Mouse (Mus musculus): ENCODE results near the gene Pde4b. TPM values are rescaled to one million over a fixed set of nuclear protein-coding genes. Genes with fewer than 3 reads are reported as not detected.

Pde4b gene
- polyA plus RNA-seq, 1 experiment: 2.7 TPM

- no peak overlapping the region for H3K4me3 ChIP-seq (ENCODE audit: insufficient read depth, poor library complexity, severe bottlenecking)
- H3K79me3 ChIP-seq (ENCODE audit: low read depth): no peaks in the 10 kb centered on the region
- TF ChIP-seq MYOG (IDR thresholded peaks at IDR 0.05; ENCODE audit: control insufficient read depth, extremely low read depth, insufficient read length) (no peak), MYOD1 (IDR thresholded peaks at IDR 0.05; ENCODE audit: control insufficient read depth, insufficient read length, low read depth) (no peak), FOSL1 (IDR thresholded peaks at IDR 0.05; ENCODE audit: insufficient read depth, low read length, poor library complexity, severe bottlenecking) (no peak), USF1 (IDR thresholded peaks at IDR 0.05; ENCODE audit: low read depth) (no peak), CEBPB (IDR thresholded peaks at IDR 0.05; ENCODE audit: low read depth) (no peak), CTCF (IDR thresholded peaks at IDR 0.05; ENCODE audit: control insufficient read depth, insufficient read depth, insufficient read length) (no peak), MAX (IDR thresholded peaks at IDR 0.05) (no peak)
- H3K79me2 ChIP-seq (ENCODE audit: control insufficient read depth, insufficient read depth): no peaks in the 10 kb centered on the region
- H3ac ChIP-seq (ENCODE audit: control insufficient read depth, insufficient read length, low read depth): no peak overlapping the region
- H3K27me3 ChIP-seq (ENCODE audit: control insufficient read depth, insufficient read depth, insufficient read length): no peaks in the 10 kb centered on the region
- no peaks in the 10 kb centered on the region for H3K36me3 ChIP-seq (ENCODE audit: control insufficient read depth, insufficient read depth)
These were observed 434.1 kb downstream of the Pde4b start for GRCm38 (mm10) chr4:102521434-102521833.

- Histone ChIP-seq H3ac (ENCODE audit: control insufficient read depth, insufficient read length, low read depth) (no peak overlapping the region), H3K79me2 (ENCODE audit: control insufficient read depth, insufficient read depth) (no peaks in the 10 kb centered on the region), H3K4me3 (ENCODE audit: insufficient read depth, poor library complexity, severe bottlenecking) (no peak overlapping the region), H3K79me3 (ENCODE audit: low read depth) (no peaks in the 10 kb centered on the region), H3K27me3 (ENCODE audit: control insufficient read depth, insufficient read depth, insufficient read length) (no peaks in the 10 kb centered on the region), H3K36me3 (ENCODE audit: control insufficient read depth, insufficient read depth) (no peaks in the 10 kb centered on the region)
- TF ChIP-seq MAX (IDR thresholded peaks at IDR 0.05): no peak
- TF ChIP-seq FOSL1 (IDR thresholded peaks at IDR 0.05; ENCODE audit: insufficient read depth, low read length, poor library complexity, severe bottlenecking): no peak
- no peak for TF ChIP-seq MYOG (IDR thresholded peaks at IDR 0.05; ENCODE audit: control insufficient read depth, extremely low read depth, insufficient read length)
- TF ChIP-seq CEBPB (IDR thresholded peaks at IDR 0.05; ENCODE audit: low read depth): no peak
- peak; percentile 35 for TF ChIP-seq USF1 (IDR thresholded peaks at IDR 0.05; ENCODE audit: low read depth)
- TF ChIP-seq MYOD1 (IDR thresholded peaks at IDR 0.05; ENCODE audit: control insufficient read depth, insufficient read length, low read depth): no peak
- no peak for TF ChIP-seq CTCF (IDR thresholded peaks at IDR 0.05; ENCODE audit: control insufficient read depth, insufficient read depth, insufficient read length)
These were observed 440.0 kb downstream of the Pde4b start for GRCm38 (mm10) chr4:102527361-102527760.

GRCm38 (mm10) chr4:102530797-102531196 lies 443.5 kb downstream of the Pde4b start:
- Histone ChIP-seq H3K36me3 (ENCODE audit: control insufficient read depth, insufficient read depth) (no peaks in the 10 kb centered on the region), H3K27me3 (ENCODE audit: control insufficient read depth, insufficient read depth, insufficient read length) (no peaks in the 10 kb centered on the region), H3K79me3 (ENCODE audit: low read depth) (no peaks in the 10 kb centered on the region), H3K4me3 (ENCODE audit: insufficient read depth, poor library complexity, severe bottlenecking) (no peak overlapping the region), H3ac (ENCODE audit: control insufficient read depth, insufficient read length, low read depth) (no peak overlapping the region), H3K79me2 (ENCODE audit: control insufficient read depth, insufficient read depth) (no peaks in the 10 kb centered on the region)
- no peak for TF ChIP-seq USF1 (IDR thresholded peaks at IDR 0.05; ENCODE audit: low read depth)

- TF ChIP-seq MYOG (IDR thresholded peaks at IDR 0.05; ENCODE audit: control insufficient read depth, extremely low read depth, insufficient read length) (no peak), FOSL1 (IDR thresholded peaks at IDR 0.05; ENCODE audit: insufficient read depth, low read length, poor library complexity, severe bottlenecking) (no peak), CEBPB (IDR thresholded peaks at IDR 0.05; ENCODE audit: low read depth) (no peak), MAX (IDR thresholded peaks at IDR 0.05) (no peak), CTCF (IDR thresholded peaks at IDR 0.05; ENCODE audit: control insufficient read depth, insufficient read depth, insufficient read length) (no peak)
These were observed 444.4 kb downstream of the Pde4b start for GRCm38 (mm10) chr4:102531729-102532128.

GRCm38 (mm10) chr4:102533183-102534048 lies 446.1 kb downstream of the Pde4b start:
- H3K79me2 ChIP-seq (ENCODE audit: control insufficient read depth, insufficient read depth): no peaks in the 10 kb centered on the region
- H3K27me3 ChIP-seq (ENCODE audit: control insufficient read depth, insufficient read depth, insufficient read length): no peaks in the 10 kb centered on the region
- no peak overlapping the region for H3ac ChIP-seq (ENCODE audit: control insufficient read depth, insufficient read length, low read depth)
- H3K4me3 ChIP-seq (ENCODE audit: insufficient read depth, poor library complexity, severe bottlenecking): no peak overlapping the region
- H3K36me3 ChIP-seq (ENCODE audit: control insufficient read depth, insufficient read depth): no peaks in the 10 kb centered on the region
- TF ChIP-seq FOSL1 (IDR thresholded peaks at IDR 0.05; ENCODE audit: insufficient read depth, low read length, poor library complexity, severe bottlenecking) (peak; percentile 94), CEBPB (IDR thresholded peaks at IDR 0.05; ENCODE audit: low read depth) (no peak)
- H3K79me3 ChIP-seq (ENCODE audit: low read depth): no peaks in the 10 kb centered on the region

More at GRCm38 (mm10) chr4:102531729-102532128, 444.4 kb downstream of the Pde4b start:
- H3K36me3 ChIP-seq (ENCODE audit: control insufficient read depth, insufficient read depth): no peaks in the 10 kb centered on the region
- H3K79me3 ChIP-seq (ENCODE audit: low read depth): no peaks in the 10 kb centered on the region
- no peak overlapping the region for H3K4me3 ChIP-seq (ENCODE audit: insufficient read depth, poor library complexity, severe bottlenecking)
- H3K27me3 ChIP-seq (ENCODE audit: control insufficient read depth, insufficient read depth, insufficient read length): no peaks in the 10 kb centered on the region
- no peak overlapping the region for H3ac ChIP-seq (ENCODE audit: control insufficient read depth, insufficient read length, low read depth)
- no peaks in the 10 kb centered on the region for H3K79me2 ChIP-seq (ENCODE audit: control insufficient read depth, insufficient read depth)

- Histone ChIP-seq H3K4me3 (ENCODE audit: insufficient read depth, poor library complexity, severe bottlenecking) (no peak overlapping the region), H3K27me3 (ENCODE audit: control insufficient read depth, insufficient read depth, insufficient read length) (no peaks in the 10 kb centered on the region), H3ac (ENCODE audit: control insufficient read depth, insufficient read length, low read depth) (no peak overlapping the region), H3K79me3 (ENCODE audit: low read depth) (no peaks in the 10 kb centered on the region), H3K36me3 (ENCODE audit: control insufficient read depth, insufficient read depth) (no peaks in the 10 kb centered on the region), H3K79me2 (ENCODE audit: control insufficient read depth, insufficient read depth) (no peaks in the 10 kb centered on the region)
- no peak for TF ChIP-seq MYOG (IDR thresholded peaks at IDR 0.05; ENCODE audit: control insufficient read depth, extremely low read depth, insufficient read length)
- TF ChIP-seq CEBPB (IDR thresholded peaks at IDR 0.05; ENCODE audit: low read depth): no peak
- no peak for TF ChIP-seq MYOD1 (IDR thresholded peaks at IDR 0.05; ENCODE audit: control insufficient read depth, insufficient read length, low read depth)
- TF ChIP-seq USF1 (IDR thresholded peaks at IDR 0.05; ENCODE audit: low read depth): no peak
- no peak for TF ChIP-seq FOSL1 (IDR thresholded peaks at IDR 0.05; ENCODE audit: insufficient read depth, low read length, poor library complexity, severe bottlenecking)
- no peak for TF ChIP-seq MAX (IDR thresholded peaks at IDR 0.05)
- no peak for TF ChIP-seq CTCF (IDR thresholded peaks at IDR 0.05; ENCODE audit: control insufficient read depth, insufficient read depth, insufficient read length)
These were observed 446.8 kb downstream of the Pde4b start for GRCm38 (mm10) chr4:102534049-102534730.

All from C2C12 (cell line).